Mouse (Mus musculus): Measurements from ENCODE around the gene Sucla2. TPM values are rescaled to one million over a fixed set of nuclear protein-coding genes. Genes with fewer than 3 reads are reported as not detected.

The Sucla2 gene
- total and polyA plus RNA-seq, 2 experiments, result 36.5 to 183 TPM

- Histone ChIP-seq H3K4me3 (ENCODE audit: insufficient read depth, low read depth, low read length) (no peak overlapping the region), H3K36me3 (ENCODE audit: control insufficient read depth, insufficient read depth, low read length) (no peaks in the 10 kb centered on the region), H3K27ac (replicated peaks; ENCODE audit: insufficient read depth, low read depth, low read length) (no peak overlapping the region), H3K27me3 (ENCODE audit: control insufficient read depth, insufficient read depth, low read length) (no peaks in the 10 kb centered on the region), H3K9ac (ENCODE audit: low read depth, low read length) (no peak overlapping the region), H3K4me1 (ENCODE audit: control insufficient read depth, insufficient read depth, low read length) (0 out of 2 replicates have a peak, but pooled peaks cover 3% of the 10 kb centered on the region), H3K79me2 (ENCODE audit: control insufficient read depth, insufficient read depth, low read length) (no peaks in the 10 kb centered on the region)
- no peak for DNase-seq (ENCODE audit: extremely low read depth, low read depth, low spot score)
- no peak for TF ChIP-seq POLR2A (IDR thresholded peaks at IDR 0.05; ENCODE audit: extremely low read depth, insufficient read depth, low read length)
- TF ChIP-seq CTCF (IDR thresholded peaks at IDR 0.05; ENCODE audit: low read depth, low read length), result no peak
- 95% methylated on average over 9 of the region's 9 CpGs for WGBS
Observed at GRCm38 (mm10) chr14:73501283-73501682, 23.8 kb upstream of the Sucla2 start.

DNA sequence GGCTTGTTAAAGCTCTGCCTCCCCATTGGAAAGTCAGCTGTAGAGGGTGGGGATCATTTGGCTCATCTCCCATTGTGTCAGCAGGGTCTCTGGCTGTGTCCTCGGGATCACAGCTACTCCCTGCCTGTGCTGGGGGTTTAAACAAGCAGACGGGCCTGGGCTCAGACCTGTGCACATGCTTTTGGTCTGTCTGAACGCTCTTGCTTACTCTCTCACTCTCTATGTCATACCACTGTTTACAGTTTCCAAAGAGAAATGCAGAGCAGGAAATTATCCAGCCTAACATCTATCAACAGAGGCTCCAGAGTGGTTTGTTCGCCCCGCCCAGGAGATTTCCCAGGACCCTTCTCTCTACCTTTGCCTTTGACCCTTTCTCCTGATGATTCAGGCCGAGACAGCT is 23.4 kb upstream of the Sucla2 start:
- 0 out of 2 replicates have a peak, but pooled peaks cover 3% of the 10 kb centered on the region for H3K4me1 ChIP-seq (ENCODE audit: control insufficient read depth, insufficient read depth, low read length)
- WGBS, result 73% methylated on average over 6 of the region's 6 CpGs
- H3K27me3 ChIP-seq (ENCODE audit: control insufficient read depth, insufficient read depth, low read length), result no peaks in the 10 kb centered on the region
- no peaks in the 10 kb centered on the region for H3K79me2 ChIP-seq (ENCODE audit: control insufficient read depth, insufficient read depth, low read length)
- 0 out of 2 replicates have a peak overlapping the region, but pooled peaks have one; percentile 5 for H3K27ac ChIP-seq (replicated peaks; ENCODE audit: insufficient read depth, low read depth, low read length)
- H3K36me3 ChIP-seq (ENCODE audit: control insufficient read depth, insufficient read depth, low read length), result no peaks in the 10 kb centered on the region
- no peak overlapping the region for H3K4me3 ChIP-seq (ENCODE audit: insufficient read depth, low read depth, low read length)
- TF ChIP-seq CTCF (IDR thresholded peaks at IDR 0.05; ENCODE audit: low read depth, low read length), result no peak
- TF ChIP-seq POLR2A (IDR thresholded peaks at IDR 0.05; ENCODE audit: extremely low read depth, insufficient read depth, low read length), result no peak
- no peak overlapping the region for H3K9ac ChIP-seq (ENCODE audit: low read depth, low read length)
- DNase-seq (ENCODE audit: extremely low read depth, low read depth, low spot score), result no peak

- TF ChIP-seq CTCF (IDR thresholded peaks at IDR 0.05; ENCODE audit: low read depth, low read length) (no peak), POLR2A (IDR thresholded peaks at IDR 0.05; ENCODE audit: extremely low read depth, insufficient read depth, low read length) (no peak)
- no peak for DNase-seq (ENCODE audit: extremely low read depth, low read depth, low spot score)
Observed at GRCm38 (mm10) chr14:73502591-73503184, 22.4 kb upstream of the Sucla2 start.

DNA sequence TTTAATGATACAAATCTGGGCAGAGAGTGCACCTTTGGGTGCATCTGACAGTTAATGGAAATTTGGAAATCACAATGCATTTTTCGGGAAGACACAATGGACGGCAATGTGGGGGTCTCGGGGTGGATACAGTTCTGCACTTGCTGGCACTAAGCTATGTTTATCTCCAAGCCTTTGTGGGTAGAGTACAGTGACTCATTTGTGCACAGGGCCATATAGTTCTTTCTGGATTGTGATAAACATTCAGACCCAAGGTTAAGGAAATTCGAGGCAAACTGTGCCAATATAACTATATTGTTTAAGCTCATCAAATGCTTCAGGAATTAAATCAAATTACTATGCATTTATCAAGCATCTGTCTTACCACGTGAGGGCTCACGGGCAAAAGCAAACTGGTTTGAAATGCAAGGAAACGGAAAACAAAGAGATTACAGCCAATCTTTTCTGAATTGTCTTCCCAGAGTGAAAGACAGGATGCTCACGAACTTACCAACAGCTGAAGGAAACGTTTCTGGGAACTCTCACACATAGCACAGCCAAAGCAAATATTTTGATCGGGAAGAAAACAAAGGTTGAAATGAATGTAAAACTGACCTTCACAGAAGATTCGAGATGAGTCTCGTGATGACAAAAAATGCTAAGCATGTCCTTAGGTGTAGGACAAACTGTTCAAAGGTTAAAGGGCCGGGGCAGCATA is 21.7 kb upstream of the Sucla2 start:
- no peak overlapping the region for H3K4me3 ChIP-seq (ENCODE audit: insufficient read depth, low read depth, low read length)
- H3K4me1 ChIP-seq (ENCODE audit: control insufficient read depth, insufficient read depth, low read length), result 0 out of 2 replicates have a peak, but pooled peaks cover 3% of the 10 kb centered on the region
- 50% methylated on average over 13 of the region's 13 CpGs for WGBS
- H3K9ac ChIP-seq (ENCODE audit: low read depth, low read length), result no peak overlapping the region
- no peaks in the 10 kb centered on the region for H3K36me3 ChIP-seq (ENCODE audit: control insufficient read depth, insufficient read depth, low read length)
- H3K79me2 ChIP-seq (ENCODE audit: control insufficient read depth, insufficient read depth, low read length), result no peaks in the 10 kb centered on the region
- peak; percentile 21 for DNase-seq (ENCODE audit: extremely low read depth, low read depth, low spot score)
- no peaks in the 10 kb centered on the region for H3K27me3 ChIP-seq (ENCODE audit: control insufficient read depth, insufficient read depth, low read length)
- no peak for TF ChIP-seq CTCF (IDR thresholded peaks at IDR 0.05; ENCODE audit: low read depth, low read length)
- no peak for TF ChIP-seq POLR2A (IDR thresholded peaks at IDR 0.05; ENCODE audit: extremely low read depth, insufficient read depth, low read length)
- peak overlapping the region; percentile 67 for H3K27ac ChIP-seq (replicated peaks; ENCODE audit: insufficient read depth, low read depth, low read length)

More at GRCm38 (mm10) chr14:73502591-73503184, 22.4 kb upstream of the Sucla2 start:
- WGBS, result 48% methylated on average over 7 of the region's 7 CpGs
- Histone ChIP-seq H3K9ac (ENCODE audit: low read depth, low read length) (no peak overlapping the region), H3K27me3 (ENCODE audit: control insufficient read depth, insufficient read depth, low read length) (no peaks in the 10 kb centered on the region), H3K27ac (replicated peaks; ENCODE audit: insufficient read depth, low read depth, low read length) (peak overlapping the region; percentile 67), H3K4me1 (ENCODE audit: control insufficient read depth, insufficient read depth, low read length) (0 out of 2 replicates have a peak, but pooled peaks cover 3% of the 10 kb centered on the region), H3K4me3 (ENCODE audit: insufficient read depth, low read depth, low read length) (no peak overlapping the region), H3K36me3 (ENCODE audit: control insufficient read depth, insufficient read depth, low read length) (no peaks in the 10 kb centered on the region), H3K79me2 (ENCODE audit: control insufficient read depth, insufficient read depth, low read length) (no peaks in the 10 kb centered on the region)

DNA sequence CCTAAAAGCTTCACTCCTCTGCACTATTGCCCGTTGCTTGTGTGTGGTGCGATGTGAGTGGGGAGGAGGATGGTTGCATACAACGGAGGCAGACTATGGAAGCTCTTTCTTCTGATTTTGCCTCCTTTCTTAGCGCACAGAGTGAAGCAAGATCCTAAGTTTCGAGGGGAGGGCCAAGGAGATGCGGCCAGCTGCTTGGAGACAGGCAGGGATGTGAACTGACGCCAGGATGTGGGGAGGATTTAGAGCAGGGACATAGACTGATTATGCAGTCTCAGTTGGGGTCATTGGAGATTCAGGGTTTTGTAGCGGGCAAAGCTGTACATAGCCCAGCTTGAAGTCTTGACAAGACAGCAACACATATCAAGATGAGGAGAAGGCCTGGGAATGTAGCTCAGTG is 18.8 kb upstream of the Sucla2 start:
- H3K27ac ChIP-seq (replicated peaks; ENCODE audit: insufficient read depth, low read depth, low read length), result peak overlapping the region; percentile 29
- H3K79me2 ChIP-seq (ENCODE audit: control insufficient read depth, insufficient read depth, low read length), result peaks cover 10% of the 10 kb centered on the region
- H3K9ac ChIP-seq (ENCODE audit: low read depth, low read length), result no peak overlapping the region
- TF ChIP-seq POLR2A (IDR thresholded peaks at IDR 0.05; ENCODE audit: extremely low read depth, insufficient read depth, low read length) (no peak), CTCF (IDR thresholded peaks at IDR 0.05; ENCODE audit: low read depth, low read length) (no peak)
- WGBS, result 67% methylated on average over 8 of the region's 8 CpGs
- no peaks in the 10 kb centered on the region for H3K27me3 ChIP-seq (ENCODE audit: control insufficient read depth, insufficient read depth, low read length)
- DNase-seq (ENCODE audit: extremely low read depth, low read depth, low spot score), result no peak
- H3K4me3 ChIP-seq (ENCODE audit: insufficient read depth, low read depth, low read length), result no peak overlapping the region
- H3K36me3 ChIP-seq (ENCODE audit: control insufficient read depth, insufficient read depth, low read length), result no peaks in the 10 kb centered on the region
- peaks cover 9% of the 10 kb centered on the region for H3K4me1 ChIP-seq (ENCODE audit: control insufficient read depth, insufficient read depth, low read length)

DNA sequence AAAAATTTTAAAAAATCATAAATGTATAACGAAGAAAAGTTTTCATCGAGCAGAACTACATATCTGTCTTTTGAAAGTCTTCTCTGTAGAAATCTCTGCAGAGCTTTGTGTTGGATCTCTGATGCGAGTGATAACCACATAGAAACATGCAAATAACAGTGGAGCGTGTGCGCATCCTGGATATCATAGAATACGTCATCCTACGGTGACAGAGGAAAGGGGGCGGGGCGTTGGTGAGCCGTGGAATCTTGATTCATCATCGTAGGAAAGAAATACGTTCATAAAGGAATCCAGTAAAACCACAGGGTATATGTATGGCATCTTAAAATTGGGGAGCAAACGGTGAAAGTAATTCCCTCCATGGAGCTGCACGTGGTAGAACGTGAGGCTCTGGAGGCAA is 17.9 kb upstream of the Sucla2 start:
- H3K27me3 ChIP-seq (ENCODE audit: control insufficient read depth, insufficient read depth, low read length), result no peaks in the 10 kb centered on the region
- no peak overlapping the region for H3K9ac ChIP-seq (ENCODE audit: low read depth, low read length)
- 71% methylated on average over 15 of the region's 15 CpGs for WGBS
- no peak overlapping the region for H3K4me3 ChIP-seq (ENCODE audit: insufficient read depth, low read depth, low read length)
- peaks cover 13% of the 10 kb centered on the region for H3K79me2 ChIP-seq (ENCODE audit: control insufficient read depth, insufficient read depth, low read length)
- H3K36me3 ChIP-seq (ENCODE audit: control insufficient read depth, insufficient read depth, low read length), result no peaks in the 10 kb centered on the region
- H3K4me1 ChIP-seq (ENCODE audit: control insufficient read depth, insufficient read depth, low read length), result peaks cover 9% of the 10 kb centered on the region
- no peak for DNase-seq (ENCODE audit: extremely low read depth, low read depth, low spot score)
- no peak for TF ChIP-seq POLR2A (IDR thresholded peaks at IDR 0.05; ENCODE audit: extremely low read depth, insufficient read depth, low read length)
- TF ChIP-seq CTCF (IDR thresholded peaks at IDR 0.05; ENCODE audit: low read depth, low read length), result no peak
- 0 out of 2 replicates have a peak overlapping the region, but pooled peaks have one; percentile 29 for H3K27ac ChIP-seq (replicated peaks; ENCODE audit: insufficient read depth, low read depth, low read length)

All from liver, adult 2 months (tissue).